Mouse (Mus musculus): ENCODE measurements around the gene Ndufaf8. TPM values are rescaled to one million over a fixed set of nuclear protein-coding genes. Genes with fewer than 3 reads are reported as not detected.

Ndufaf8 gene
- polyA plus RNA-seq, 1 experiment from 2014 or later: 153 TPM

- Histone ChIP-seq H3K4me2 (replicated peaks; ENCODE audit: low read depth) (no peak overlapping the region), H3K36me3 (ENCODE audit: control insufficient read depth, insufficient read depth) (peaks cover 67% of the 10 kb centered on the region), H3K27me3 (replicated peaks; ENCODE audit: control insufficient read depth, insufficient read depth, low read length) (no peaks in the 10 kb centered on the region), H3K9me3 (ENCODE audit: control insufficient read depth) (no peaks in the 10 kb centered on the region), H3K27ac (ENCODE audit: low read depth, low read length) (no peak overlapping the region), H3K4me3 (ENCODE audit: low read depth, low read length) (no peak overlapping the region), H3K9ac (ENCODE audit: low read depth, low read length) (no peak overlapping the region), H3K4me1 (replicated peaks; ENCODE audit: control insufficient read depth, insufficient read depth, low read length) (no peaks in the 10 kb centered on the region)
- 67% methylated on average over 3 of the region's 3 CpGs for WGBS
- no peak for ATAC-seq
- no peak for TF ChIP-seq CTCF (IDR thresholded peaks at IDR 0.05; ENCODE audit: low read depth)
These were observed 22.5 kb upstream of the Ndufaf8 start for GRCm38 (mm10) chr11:120076191-120076590.

- no peak for ATAC-seq
- H3K27me3 ChIP-seq (replicated peaks; ENCODE audit: control insufficient read depth, insufficient read depth, low read length): no peaks in the 10 kb centered on the region
- no peak overlapping the region for H3K4me2 ChIP-seq (replicated peaks; ENCODE audit: low read depth)
- H3K4me1 ChIP-seq (replicated peaks; ENCODE audit: control insufficient read depth, insufficient read depth, low read length): no peaks in the 10 kb centered on the region
- 80% methylated on average over 6 of the region's 6 CpGs for WGBS
- H3K36me3 ChIP-seq (ENCODE audit: control insufficient read depth, insufficient read depth): peaks cover 58% of the 10 kb centered on the region
- H3K4me3 ChIP-seq (ENCODE audit: low read depth, low read length): no peak overlapping the region
- no peak overlapping the region for H3K27ac ChIP-seq (ENCODE audit: low read depth, low read length)
- H3K9me3 ChIP-seq (ENCODE audit: control insufficient read depth): no peaks in the 10 kb centered on the region
- no peak for TF ChIP-seq CTCF (IDR thresholded peaks at IDR 0.05; ENCODE audit: low read depth)
- no peak overlapping the region for H3K9ac ChIP-seq (ENCODE audit: low read depth, low read length)
These were observed 18.4 kb upstream of the Ndufaf8 start for GRCm38 (mm10) chr11:120080282-120080681.

GRCm38 (mm10) chr11:120085891-120086627 lies 12.7 kb upstream of the Ndufaf8 start:
- Histone ChIP-seq H3K9me3 (ENCODE audit: control insufficient read depth) (no peaks in the 10 kb centered on the region), H3K4me2 (replicated peaks; ENCODE audit: low read depth) (peak overlapping the region; percentile 99), H3K27me3 (replicated peaks; ENCODE audit: control insufficient read depth, insufficient read depth, low read length) (no peaks in the 10 kb centered on the region), H3K36me3 (ENCODE audit: control insufficient read depth, insufficient read depth) (peaks cover 18% of the 10 kb centered on the region), H3K9ac (ENCODE audit: low read depth, low read length) (peak overlapping the region; percentile 84), H3K27ac (ENCODE audit: low read depth, low read length) (peak overlapping the region; percentile 16; the same call in 1 of the 2 replicates), H3K4me1 (replicated peaks; ENCODE audit: control insufficient read depth, insufficient read depth, low read length) (0 out of 2 replicates have a peak, but pooled peaks cover 2% of the 10 kb centered on the region), H3K4me3 (ENCODE audit: low read depth, low read length) (peak overlapping the region; percentile 86)
- ATAC-seq: peak; percentile 39
- under 1% methylated on average over 23 of the region's 25 CpGs for WGBS
- peak; percentile 28 for TF ChIP-seq CTCF (IDR thresholded peaks at IDR 0.05; ENCODE audit: low read depth)

- under 1% methylated on average over 42 of the region's 42 CpGs for WGBS
- peak within 1 kb of the TSS; percentile 16; the same call in 1 of the 2 replicates for H3K27ac ChIP-seq (ENCODE audit: low read depth, low read length)
- no peaks in the 10 kb centered on the region for H3K27me3 ChIP-seq (replicated peaks; ENCODE audit: control insufficient read depth, insufficient read depth, low read length)
- no peak for TF ChIP-seq CTCF (IDR thresholded peaks at IDR 0.05; ENCODE audit: low read depth)
- H3K4me1 ChIP-seq (replicated peaks; ENCODE audit: control insufficient read depth, insufficient read depth, low read length): 0 out of 2 replicates have a peak, but pooled peaks cover 2% of the 10 kb centered on the region
- H3K4me2 ChIP-seq (replicated peaks; ENCODE audit: low read depth): peak within 1 kb of the TSS; percentile 99
- H3K9ac ChIP-seq (ENCODE audit: low read depth, low read length): peak within 1 kb of the TSS; percentile 84
- H3K36me3 ChIP-seq (ENCODE audit: control insufficient read depth, insufficient read depth): peaks cover 25% of the 10 kb centered on the region
- peak within 1 kb of the TSS; percentile 86 for H3K4me3 ChIP-seq (ENCODE audit: low read depth, low read length)
- no peaks in the 10 kb centered on the region for H3K9me3 ChIP-seq (ENCODE audit: control insufficient read depth)
- peak; percentile 99 for ATAC-seq
These were observed 12.0 kb upstream of the Ndufaf8 start, which contains the start of gene Cep131 for GRCm38 (mm10) chr11:120086702-120087152. Gene Cep131, minus strand, starts transcription at chr11:120086827.

- ATAC-seq: no peak
- 0 out of 2 replicates have a peak, but pooled peaks cover 2% of the 10 kb centered on the region for H3K4me1 ChIP-seq (replicated peaks; ENCODE audit: control insufficient read depth, insufficient read depth, low read length)
- H3K4me3 ChIP-seq (ENCODE audit: low read depth, low read length): no peak overlapping the region
- H3K27ac ChIP-seq (ENCODE audit: low read depth, low read length): no peak overlapping the region; the same call in 1 of the 2 replicates
- H3K9ac ChIP-seq (ENCODE audit: low read depth, low read length): no peak overlapping the region
- H3K9me3 ChIP-seq (ENCODE audit: control insufficient read depth): no peaks in the 10 kb centered on the region
- 91% methylated on average over 4 of the region's 4 CpGs for WGBS
- H3K36me3 ChIP-seq (ENCODE audit: control insufficient read depth, insufficient read depth): peaks cover 50% of the 10 kb centered on the region
- H3K4me2 ChIP-seq (replicated peaks; ENCODE audit: low read depth): no peak overlapping the region
- no peak for TF ChIP-seq CTCF (IDR thresholded peaks at IDR 0.05; ENCODE audit: low read depth)
- no peaks in the 10 kb centered on the region for H3K27me3 ChIP-seq (replicated peaks; ENCODE audit: control insufficient read depth, insufficient read depth, low read length)
These were observed 8.1 kb upstream of the Ndufaf8 start for GRCm38 (mm10) chr11:120090661-120091060.

GRCm38 (mm10) chr11:120092817-120093591 lies 5.7 kb upstream of the Ndufaf8 start:
- Histone ChIP-seq H3K4me3 (ENCODE audit: low read depth, low read length) (no peak overlapping the region), H3K9ac (ENCODE audit: low read depth, low read length) (no peak overlapping the region), H3K4me1 (replicated peaks; ENCODE audit: control insufficient read depth, insufficient read depth, low read length) (peaks cover 6% of the 10 kb centered on the region; the same call in 1 of the 2 replicates), H3K4me2 (replicated peaks; ENCODE audit: low read depth) (no peak overlapping the region), H3K27ac (ENCODE audit: low read depth, low read length) (no peak overlapping the region), H3K36me3 (ENCODE audit: control insufficient read depth, insufficient read depth) (peaks cover 61% of the 10 kb centered on the region), H3K27me3 (replicated peaks; ENCODE audit: control insufficient read depth, insufficient read depth, low read length) (no peaks in the 10 kb centered on the region), H3K9me3 (ENCODE audit: control insufficient read depth) (no peaks in the 10 kb centered on the region)
- peak; percentile 16; the same call in 1 of the 2 replicates for ATAC-seq
- TF ChIP-seq CTCF (IDR thresholded peaks at IDR 0.05; ENCODE audit: low read depth): peak; percentile 40
- WGBS: 76% methylated on average over 20 of the region's 23 CpGs

Data from intestine, postnatal 0 days (tissue).